Mouse (Mus musculus) small intestine, adult 2 months (tissue): ENCODE data around the gene 1700056E22Rik. TPM values are rescaled to one million over a fixed set of nuclear protein-coding genes. Genes with fewer than 3 reads are reported as not detected.
A peak's percentile ranks its signal among the peaks of the same experiment; 100 is the strongest.

ENCODE experiments used
- H3K27ac ChIP-seq: fragments of 200-500 bp; 2 replicates; pipeline ENCODE4 v1.5.1; 2012; ENCODE audit warnings: low read depth, low read length, control low read depth, inconsistent platforms; ENCODE audit not compliant: insufficient read depth
- H3K27me3 ChIP-seq: fragments of 200-500 bp; 2 replicates; pipeline ENCODE4 v1.6.1; 2012; ENCODE audit warnings: mild to moderate bottlenecking, moderate library complexity, low read length, inconsistent platforms; ENCODE audit not compliant: control insufficient read depth, insufficient read depth
- H3K36me3 ChIP-seq: fragments of 200-500 bp; 2 replicates; pipeline ENCODE4 v1.6.1; 2012; ENCODE audit warnings: mild to moderate bottlenecking, low read length, control low read depth, inconsistent platforms; ENCODE audit not compliant: control insufficient read depth, insufficient read depth
- H3K4me1 ChIP-seq: fragments of 200-500 bp; 2 replicates; pipeline ENCODE4 v1.6.1; 2012; ENCODE audit warnings: low read length, inconsistent platforms, mixed read lengths; ENCODE audit not compliant: control insufficient read depth, insufficient read depth, insufficient read length
- H3K4me3 ChIP-seq: fragments of 200-500 bp; 2 replicates; pipeline ENCODE4 v1.5.1; 2012; ENCODE audit warnings: low read depth, mild to moderate bottlenecking, control low read depth, inconsistent platforms, low read length, moderate library complexity
- CTCF ChIP-seq: fragments of 200-500 bp; IDR thresholded peaks from 2 replicates; pipeline ENCODE4 v1.5.1; 2012; ENCODE audit warnings: low read depth, mild to moderate bottlenecking, control low read depth, inconsistent platforms, low read length, moderate library complexity, mixed read lengths; ENCODE audit not compliant: insufficient replicate concordance, insufficient read length; ENCODE audit errors: extremely low read depth
- POLR2A ChIP-seq: fragments of 200-500 bp; IDR thresholded peaks from 2 replicates; pipeline ENCODE4 v1.6.1; 2012; ENCODE audit warnings: low read depth, mild to moderate bottlenecking, control low read depth, inconsistent platforms, low read length, moderate library complexity
- WGBS: fragments of 180-500 bp; shearing (Covaris S2); methylation state at CpG from one replicate; pipeline ENCODE4 v1.1.7; 2018; 5-methylcytosine and 5-hydroxymethylcytosine counted together
- polyA plus RNA-seq: library from polyadenylated mRNA; depleted of rRNA; stranded (reverse); fragments of >200 nt; gene quantifications from 2 replicates; pipeline ENCODE4 v1.2.3, GENCODE M21; 2012

Gene 1700056E22Rik
- polyA plus RNA-seq, 1 experiment: 1.6 TPM

GRCm38 (mm10) chr1:184041778-184042573 is 7.9 kb upstream of the 1700056E22Rik start:
- no peak for TF ChIP-seq POLR2A
- no peak for TF ChIP-seq CTCF
- peak overlapping the region; percentile 11 for H3K27ac ChIP-seq
- no peak overlapping the region for H3K4me3 ChIP-seq
- WGBS: 73% methylated on average over 9 of the region's 9 CpGs
- H3K4me1 ChIP-seq: no peaks in the 10 kb centered on the region
- no peaks in the 10 kb centered on the region for H3K27me3 ChIP-seq
- H3K36me3 ChIP-seq: peaks cover 2% of the 10 kb centered on the region; the same call in 1 of the 2 replicates

DNA sequence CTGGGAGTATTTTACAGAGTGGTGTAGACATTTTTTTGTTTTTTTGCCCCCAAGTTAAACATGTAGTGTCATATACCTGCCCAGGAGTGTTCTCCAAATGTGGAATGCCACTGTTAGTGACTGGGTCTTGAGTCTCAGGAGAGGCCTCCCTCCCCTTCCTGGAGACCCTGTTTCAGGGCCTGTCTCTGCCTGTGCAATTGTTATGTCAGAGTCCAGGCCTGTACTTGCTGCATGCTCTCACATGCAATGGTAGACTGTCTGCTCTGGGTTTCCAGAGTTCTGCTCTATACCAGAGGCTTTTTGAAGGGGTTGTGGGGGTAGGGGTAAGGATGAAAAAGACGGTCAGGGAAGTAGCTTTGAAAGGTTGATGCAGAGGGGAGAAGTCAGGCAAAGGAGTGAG is 6.8 kb upstream of the 1700056E22Rik start:
- no peaks in the 10 kb centered on the region for H3K4me1 ChIP-seq
- H3K36me3 ChIP-seq: peaks cover 2% of the 10 kb centered on the region; the same call in 1 of the 2 replicates
- H3K4me3 ChIP-seq: no peak overlapping the region

DNA sequence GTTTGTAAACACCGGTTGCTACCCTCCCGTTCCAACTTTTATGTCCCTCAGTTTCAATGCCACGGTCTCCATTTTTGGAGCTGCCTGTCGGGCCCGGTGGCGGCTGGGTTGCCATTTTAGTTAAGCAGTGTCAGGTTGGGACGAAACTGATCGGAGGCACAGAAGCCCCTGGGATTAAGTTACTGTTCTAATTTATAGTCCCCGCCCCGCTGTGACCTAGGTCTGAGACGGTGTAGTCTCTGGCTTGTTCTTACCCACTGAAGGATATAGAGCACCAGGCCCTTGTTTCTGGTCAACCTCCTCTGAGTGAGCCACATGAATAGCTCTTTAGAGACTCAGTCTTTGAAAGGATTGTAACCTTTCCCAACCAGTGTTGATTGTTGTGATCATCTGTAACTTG is 6.1 kb upstream of the 1700056E22Rik start:
- 84% methylated on average over 11 of the region's 11 CpGs for WGBS
- peaks cover 2% of the 10 kb centered on the region; the same call in 1 of the 2 replicates for H3K36me3 ChIP-seq
- TF ChIP-seq CTCF (no peak), POLR2A (no peak)

More for the DNA sequence above, 6.8 kb upstream of the 1700056E22Rik start:
- 80% methylated on average over 1 of the region's 1 CpGs for WGBS
- Histone ChIP-seq H3K27me3 (no peaks in the 10 kb centered on the region), H3K27ac (no peak overlapping the region; the same call in 1 of the 2 replicates)
- TF ChIP-seq POLR2A (no peak), CTCF (no peak)

GRCm38 (mm10) chr1:184039301-184039700 is 5.2 kb upstream of the 1700056E22Rik start:
- Histone ChIP-seq H3K27me3 (no peaks in the 10 kb centered on the region), H3K36me3 (peaks cover 2% of the 10 kb centered on the region; the same call in 1 of the 2 replicates), H3K4me3 (no peak overlapping the region), H3K4me1 (peaks cover 4% of the 10 kb centered on the region; the same call in 1 of the 2 replicates), H3K27ac (no peak overlapping the region)
- TF ChIP-seq CTCF: no peak
- no peak for TF ChIP-seq POLR2A
- WGBS: 85% methylated on average over 10 of the region's 10 CpGs

More for the DNA sequence above, 6.1 kb upstream of the 1700056E22Rik start:
- Histone ChIP-seq H3K4me1 (no peaks in the 10 kb centered on the region), H3K27ac (no peak overlapping the region; the same call in 1 of the 2 replicates), H3K4me3 (no peak overlapping the region), H3K27me3 (no peaks in the 10 kb centered on the region)

GRCm38 (mm10) chr1:184037802-184038201 is 3.7 kb upstream of the 1700056E22Rik start:
- H3K27me3 ChIP-seq: no peaks in the 10 kb centered on the region
- H3K4me1 ChIP-seq: peaks cover 4% of the 10 kb centered on the region; the same call in 1 of the 2 replicates
- H3K4me3 ChIP-seq: no peak overlapping the region
- H3K36me3 ChIP-seq: peaks cover 2% of the 10 kb centered on the region; the same call in 1 of the 2 replicates
- no peak overlapping the region for H3K27ac ChIP-seq
- TF ChIP-seq POLR2A: no peak
- 86% methylated on average over 4 of the region's 4 CpGs for WGBS

- Histone ChIP-seq H3K4me3 (peak overlapping the region; percentile 55), H3K36me3 (peaks cover 2% of the 10 kb centered on the region; the same call in 1 of the 2 replicates), H3K27me3 (no peaks in the 10 kb centered on the region), H3K27ac (peak overlapping the region; percentile 31), H3K4me1 (peaks cover 4% of the 10 kb centered on the region; the same call in 1 of the 2 replicates)
- 17% methylated on average over 12 of the region's 12 CpGs for WGBS
- TF ChIP-seq CTCF (no peak), POLR2A (no peak)
Observed at GRCm38 (mm10) chr1:184035346-184035903, 1.3 kb upstream of the 1700056E22Rik start.

DNA sequence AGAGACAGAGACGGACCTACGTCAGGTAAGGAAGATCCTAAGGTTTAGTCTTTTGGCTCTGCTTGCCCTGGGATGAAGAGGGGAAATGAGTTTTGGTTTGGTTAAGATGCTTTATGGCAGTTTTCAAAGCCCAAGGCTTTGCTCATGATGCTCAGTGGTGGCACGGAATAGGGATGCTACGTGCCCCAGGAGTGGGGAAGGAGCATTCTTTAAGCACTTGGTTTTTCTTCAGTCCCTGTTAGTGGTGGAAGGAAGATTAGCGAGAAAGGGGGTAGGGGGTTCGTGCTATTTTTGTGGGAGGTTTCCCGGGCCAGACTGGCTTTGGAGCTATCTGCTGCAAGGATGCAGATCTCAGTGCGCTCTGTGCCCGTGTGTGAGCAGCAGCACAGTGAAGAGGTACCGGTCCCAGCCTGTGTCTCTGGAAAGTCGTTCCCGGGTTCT is 660 bp upstream of the 1700056E22Rik start:
- under 1% methylated on average over 12 of the region's 12 CpGs for WGBS
- Histone ChIP-seq H3K4me1 (peaks cover 4% of the 10 kb centered on the region; the same call in 1 of the 2 replicates), H3K27me3 (no peaks in the 10 kb centered on the region), H3K36me3 (peaks cover 2% of the 10 kb centered on the region; the same call in 1 of the 2 replicates), H3K27ac (peak overlapping the region; percentile 44), H3K4me3 (peak overlapping the region; percentile 72)
- TF ChIP-seq CTCF: no peak
